Mouse (Mus musculus): ENCODE measurements around the gene Polr3b.

Gene Polr3b

GRCm38 (mm10) chr10:84659281-84659680 is 37.2 kb downstream of the Polr3b start:
- TF ChIP-seq POU5F1 (IDR thresholded peaks at IDR 0.05; ENCODE audit: borderline replicate concordance, low read length) (no peak), CTCF (conservative IDR thresholded peaks at IDR 0.05; ENCODE audit: low read length) (no peak), NANOG (IDR thresholded peaks at IDR 0.05; ENCODE audit: borderline replicate concordance, low read length) (no peak)
- Histone ChIP-seq H3K9me3 (ENCODE audit: low read length) (no peaks in the 10 kb centered on the region), H3K4me1 (replicated peaks; ENCODE audit: low read depth, low read length) (peaks cover 60% of the 10 kb centered on the region), H3K36me3 (ENCODE audit: insufficient read depth, low read length) (peaks cover 63% of the 10 kb centered on the region), H3K27me3 (ENCODE audit: insufficient read depth, low read length) (no peaks in the 10 kb centered on the region), H3K4me3 (replicated peaks; ENCODE audit: low read length) (no peak overlapping the region)

- Histone ChIP-seq H3K4me1 (replicated peaks; ENCODE audit: low read depth, low read length) (peaks cover 75% of the 10 kb centered on the region), H3K36me3 (ENCODE audit: insufficient read depth, low read length) (peaks cover 58% of the 10 kb centered on the region), H3K27me3 (ENCODE audit: insufficient read depth, low read length) (no peaks in the 10 kb centered on the region), H3K9me3 (ENCODE audit: low read length) (no peaks in the 10 kb centered on the region), H3K4me3 (replicated peaks; ENCODE audit: low read length) (no peak overlapping the region)
- no peak for TF ChIP-seq POU5F1 (IDR thresholded peaks at IDR 0.05; ENCODE audit: borderline replicate concordance, low read length)
Measured at GRCm38 (mm10) chr10:84662138-84662537, 40.0 kb downstream of the Polr3b start.

GRCm38 (mm10) chr10:84665713-84666260 is 43.7 kb downstream of the Polr3b start:
- Histone ChIP-seq H3K36me3 (ENCODE audit: insufficient read depth, low read length) (peaks cover 66% of the 10 kb centered on the region), H3K4me1 (replicated peaks; ENCODE audit: low read depth, low read length) (peaks cover 40% of the 10 kb centered on the region), H3K9me3 (ENCODE audit: low read length) (no peaks in the 10 kb centered on the region), H3K4me3 (replicated peaks; ENCODE audit: low read length) (no peak overlapping the region), H3K27me3 (ENCODE audit: insufficient read depth, low read length) (no peaks in the 10 kb centered on the region)
- TF ChIP-seq POU5F1 (IDR thresholded peaks at IDR 0.05; ENCODE audit: borderline replicate concordance, low read length) (no peak), NANOG (IDR thresholded peaks at IDR 0.05; ENCODE audit: borderline replicate concordance, low read length) (no peak), CTCF (conservative IDR thresholded peaks at IDR 0.05; ENCODE audit: low read length) (no peak)

- Histone ChIP-seq H3K27me3 (ENCODE audit: insufficient read depth, low read length) (no peaks in the 10 kb centered on the region), H3K4me1 (replicated peaks; ENCODE audit: low read depth, low read length) (no peaks in the 10 kb centered on the region; the same call in 1 of the 2 replicates), H3K4me3 (replicated peaks; ENCODE audit: low read length) (no peak overlapping the region), H3K9me3 (ENCODE audit: low read length) (no peaks in the 10 kb centered on the region), H3K36me3 (ENCODE audit: insufficient read depth, low read length) (peaks cover 92% of the 10 kb centered on the region)
- TF ChIP-seq CTCF (conservative IDR thresholded peaks at IDR 0.05; ENCODE audit: low read length) (no peak), POU5F1 (IDR thresholded peaks at IDR 0.05; ENCODE audit: borderline replicate concordance, low read length) (no peak), NANOG (IDR thresholded peaks at IDR 0.05; ENCODE audit: borderline replicate concordance, low read length) (no peak)
Measured at GRCm38 (mm10) chr10:84675653-84676052, 53.6 kb downstream of the Polr3b start.

- no peak overlapping the region for H3K4me3 ChIP-seq (replicated peaks; ENCODE audit: low read length)
- H3K27me3 ChIP-seq (ENCODE audit: insufficient read depth, low read length) = no peaks in the 10 kb centered on the region
- TF ChIP-seq POU5F1 (IDR thresholded peaks at IDR 0.05; ENCODE audit: borderline replicate concordance, low read length) (no peak), NANOG (IDR thresholded peaks at IDR 0.05; ENCODE audit: borderline replicate concordance, low read length) (no peak), CTCF (conservative IDR thresholded peaks at IDR 0.05; ENCODE audit: low read length) (no peak)
- H3K4me1 ChIP-seq (replicated peaks; ENCODE audit: low read depth, low read length) = no peaks in the 10 kb centered on the region
- H3K9me3 ChIP-seq (ENCODE audit: low read length) = no peaks in the 10 kb centered on the region
- H3K36me3 ChIP-seq (ENCODE audit: insufficient read depth, low read length) = peaks cover 91% of the 10 kb centered on the region
Measured at GRCm38 (mm10) chr10:84676511-84676910, 54.4 kb downstream of the Polr3b start.

GRCm38 (mm10) chr10:84677871-84678270 is 55.8 kb downstream of the Polr3b start:
- Histone ChIP-seq H3K4me3 (replicated peaks; ENCODE audit: low read length) (no peak overlapping the region), H3K27me3 (ENCODE audit: insufficient read depth, low read length) (no peaks in the 10 kb centered on the region), H3K36me3 (ENCODE audit: insufficient read depth, low read length) (peaks cover 88% of the 10 kb centered on the region), H3K4me1 (replicated peaks; ENCODE audit: low read depth, low read length) (no peaks in the 10 kb centered on the region), H3K9me3 (ENCODE audit: low read length) (no peaks in the 10 kb centered on the region)
- TF ChIP-seq POU5F1 (IDR thresholded peaks at IDR 0.05; ENCODE audit: borderline replicate concordance, low read length) (no peak), NANOG (IDR thresholded peaks at IDR 0.05; ENCODE audit: borderline replicate concordance, low read length) (no peak), CTCF (conservative IDR thresholded peaks at IDR 0.05; ENCODE audit: low read length) (no peak)

- Histone ChIP-seq H3K4me3 (replicated peaks; ENCODE audit: low read length) (no peak overlapping the region), H3K4me1 (replicated peaks; ENCODE audit: low read depth, low read length) (no peaks in the 10 kb centered on the region), H3K9me3 (ENCODE audit: low read length) (no peaks in the 10 kb centered on the region), H3K36me3 (ENCODE audit: insufficient read depth, low read length) (peaks cover 82% of the 10 kb centered on the region), H3K27me3 (ENCODE audit: insufficient read depth, low read length) (no peaks in the 10 kb centered on the region)
- TF ChIP-seq POU5F1 (IDR thresholded peaks at IDR 0.05; ENCODE audit: borderline replicate concordance, low read length) (no peak), CTCF (conservative IDR thresholded peaks at IDR 0.05; ENCODE audit: low read length) (no peak), NANOG (IDR thresholded peaks at IDR 0.05; ENCODE audit: borderline replicate concordance, low read length) (no peak)
Measured at GRCm38 (mm10) chr10:84678441-84678840, 56.3 kb downstream of the Polr3b start.

GRCm38 (mm10) chr10:84685444-84686121 is 63.5 kb downstream of the Polr3b start:
- no peak for TF ChIP-seq NANOG (IDR thresholded peaks at IDR 0.05; ENCODE audit: borderline replicate concordance, low read length)
- no peak for TF ChIP-seq CTCF (conservative IDR thresholded peaks at IDR 0.05; ENCODE audit: low read length)
- TF ChIP-seq POU5F1 (IDR thresholded peaks at IDR 0.05; ENCODE audit: borderline replicate concordance, low read length) = no peak

GRCm38 (mm10) chr10:84686122-84686497 is 64.0 kb downstream of the Polr3b start:
- H3K27me3 ChIP-seq (ENCODE audit: insufficient read depth, low read length) = no peaks in the 10 kb centered on the region
- no peak overlapping the region for H3K4me3 ChIP-seq (replicated peaks; ENCODE audit: low read length)
- H3K9me3 ChIP-seq (ENCODE audit: low read length) = no peaks in the 10 kb centered on the region

More at GRCm38 (mm10) chr10:84685444-84686121, 63.5 kb downstream of the Polr3b start:
- Histone ChIP-seq H3K4me1 (replicated peaks; ENCODE audit: low read depth, low read length) (peaks cover 37% of the 10 kb centered on the region), H3K36me3 (ENCODE audit: insufficient read depth, low read length) (peaks cover 64% of the 10 kb centered on the region), H3K27me3 (ENCODE audit: insufficient read depth, low read length) (no peaks in the 10 kb centered on the region), H3K9me3 (ENCODE audit: low read length) (no peaks in the 10 kb centered on the region), H3K4me3 (replicated peaks; ENCODE audit: low read length) (no peak overlapping the region)

More at GRCm38 (mm10) chr10:84686122-84686497, 64.0 kb downstream of the Polr3b start:
- H3K4me1 ChIP-seq (replicated peaks; ENCODE audit: low read depth, low read length) = peaks cover 42% of the 10 kb centered on the region
- peaks cover 67% of the 10 kb centered on the region for H3K36me3 ChIP-seq (ENCODE audit: insufficient read depth, low read length)
- TF ChIP-seq CTCF (conservative IDR thresholded peaks at IDR 0.05; ENCODE audit: low read length) (no peak), POU5F1 (IDR thresholded peaks at IDR 0.05; ENCODE audit: borderline replicate concordance, low read length) (no peak), NANOG (IDR thresholded peaks at IDR 0.05; ENCODE audit: borderline replicate concordance, low read length) (no peak)
